Mouse (Mus musculus) ES-Bruce4 (cell line): ENCODE measurements at regions not wholly inside any gene's neighbourhood (a gene's known extent, or its start where the extent isn't known, plus 50 kb on each side); places are given as distances from the start of the nearest gene placed in this dataset.

Source experiments
- H3K27ac ChIP-seq: 2 replicates; pipeline ENCODE4 v1.5.1; 2012; ENCODE audit warnings: low read length, inconsistent platforms; ENCODE audit not compliant: insufficient read depth
- H3K27me3 ChIP-seq: 2 replicates; pipeline ENCODE4 v1.6.1; 2012; ENCODE audit warnings: mild to moderate bottlenecking, low read length, inconsistent platforms; ENCODE audit not compliant: control insufficient read depth, poor library complexity, insufficient read depth, severe bottlenecking
- H3K36me3 ChIP-seq: 2 replicates; pipeline ENCODE4 v1.6.1; 2012; ENCODE audit warnings: inconsistent platforms, mild to moderate bottlenecking, low read length, moderate library complexity; ENCODE audit not compliant: control insufficient read depth, poor library complexity, insufficient read depth, severe bottlenecking
- H3K4me1 ChIP-seq: one replicate; pipeline ENCODE4 v1.8.1; 2011; ENCODE audit warnings: low read length; ENCODE audit not compliant: control insufficient read depth, insufficient read depth
- H3K4me3 ChIP-seq: 2 replicates; pipeline ENCODE4 v1.5.1; 2011; ENCODE audit warnings: low read depth, mild to moderate bottlenecking, low read length
- H3K9ac ChIP-seq: 2 replicates; pipeline ENCODE4 v1.6.1; 2012; ENCODE audit warnings: low read depth, mild to moderate bottlenecking, inconsistent platforms; ENCODE audit not compliant: poor library complexity, severe bottlenecking
- H3K9me3 ChIP-seq: replicated peaks from 2 replicates; pipeline ENCODE4 v1.6.1; 2012; ENCODE audit warnings: mild to moderate bottlenecking, low read length, inconsistent platforms; ENCODE audit not compliant: control insufficient read depth, poor library complexity, insufficient read depth, severe bottlenecking
- CTCF ChIP-seq: IDR thresholded peaks from one replicate; pipeline ENCODE4 v1.8.1; 2011; ENCODE audit warnings: low read depth, low read length
- EP300 ChIP-seq: IDR thresholded peaks from 2 replicates; pipeline ENCODE4 v1.6.1; 2011; ENCODE audit warnings: low read depth, low read length; ENCODE audit not compliant: insufficient read depth
- POLR2A ChIP-seq: IDR thresholded peaks from one replicate; pipeline ENCODE4 v1.8.1; 2011; ENCODE audit warnings: low read length; ENCODE audit not compliant: insufficient read depth

DNA sequence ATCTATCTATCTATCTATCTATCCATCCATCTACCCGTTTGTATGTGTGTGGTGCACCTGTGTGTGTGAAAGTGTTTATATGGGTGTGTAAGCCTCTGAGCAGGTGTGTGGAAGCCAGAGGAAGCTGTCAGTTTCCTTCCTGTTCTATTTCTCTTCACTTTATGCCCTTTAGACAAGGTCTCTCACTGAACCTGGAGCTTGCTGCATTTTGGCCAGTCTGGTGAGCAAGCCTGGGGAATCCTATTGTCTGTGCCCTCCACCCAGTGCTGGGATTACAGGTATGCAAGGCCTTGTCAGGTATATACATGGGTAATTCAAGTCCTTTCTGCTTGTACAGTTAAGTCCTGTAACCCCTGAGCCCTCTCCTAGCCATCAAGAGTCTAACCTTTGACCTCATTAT is 466.6 kb upstream of the 3110018I06Rik start:
- TF ChIP-seq POLR2A, result no peak
- TF ChIP-seq EP300, result no peak
- no peak for TF ChIP-seq CTCF
- Histone ChIP-seq H3K9ac (no peak overlapping the region), H3K27ac (no peak overlapping the region), H3K27me3 (no peaks in the 10 kb centered on the region), H3K4me1 (no peaks in the 10 kb centered on the region), H3K36me3 (no peaks in the 10 kb centered on the region), H3K4me3 (no peak overlapping the region), H3K9me3 (no peaks in the 10 kb centered on the region)

DNA sequence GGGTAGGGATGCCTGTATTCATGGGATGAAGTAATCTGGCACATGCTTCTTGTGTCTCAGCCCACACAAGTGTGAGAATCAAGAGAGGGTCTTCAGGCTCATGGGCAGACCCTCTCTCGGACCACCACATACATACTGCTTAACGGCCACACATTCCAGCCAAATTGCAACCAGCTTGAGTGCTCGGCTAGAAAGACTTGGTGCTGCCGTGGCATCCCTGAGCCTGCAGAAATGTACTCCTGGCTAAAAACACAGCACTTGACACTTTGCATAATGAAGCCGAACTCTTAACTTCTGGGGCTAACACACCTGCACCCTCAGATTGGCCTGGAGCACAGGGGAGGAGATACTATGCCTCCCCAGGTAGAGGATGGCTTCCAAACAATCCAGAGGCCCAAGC is 461.6 kb upstream of the 3110018I06Rik start:
- no peaks in the 10 kb centered on the region for H3K27me3 ChIP-seq
- H3K9ac ChIP-seq, result no peak overlapping the region
- no peak for TF ChIP-seq POLR2A
- no peak for TF ChIP-seq EP300
- TF ChIP-seq CTCF, result no peak
- H3K4me3 ChIP-seq, result no peak overlapping the region
- H3K4me1 ChIP-seq, result peaks cover 6% of the 10 kb centered on the region
- H3K36me3 ChIP-seq, result no peaks in the 10 kb centered on the region
- no peaks in the 10 kb centered on the region for H3K9me3 ChIP-seq
- H3K27ac ChIP-seq, result no peak overlapping the region

DNA sequence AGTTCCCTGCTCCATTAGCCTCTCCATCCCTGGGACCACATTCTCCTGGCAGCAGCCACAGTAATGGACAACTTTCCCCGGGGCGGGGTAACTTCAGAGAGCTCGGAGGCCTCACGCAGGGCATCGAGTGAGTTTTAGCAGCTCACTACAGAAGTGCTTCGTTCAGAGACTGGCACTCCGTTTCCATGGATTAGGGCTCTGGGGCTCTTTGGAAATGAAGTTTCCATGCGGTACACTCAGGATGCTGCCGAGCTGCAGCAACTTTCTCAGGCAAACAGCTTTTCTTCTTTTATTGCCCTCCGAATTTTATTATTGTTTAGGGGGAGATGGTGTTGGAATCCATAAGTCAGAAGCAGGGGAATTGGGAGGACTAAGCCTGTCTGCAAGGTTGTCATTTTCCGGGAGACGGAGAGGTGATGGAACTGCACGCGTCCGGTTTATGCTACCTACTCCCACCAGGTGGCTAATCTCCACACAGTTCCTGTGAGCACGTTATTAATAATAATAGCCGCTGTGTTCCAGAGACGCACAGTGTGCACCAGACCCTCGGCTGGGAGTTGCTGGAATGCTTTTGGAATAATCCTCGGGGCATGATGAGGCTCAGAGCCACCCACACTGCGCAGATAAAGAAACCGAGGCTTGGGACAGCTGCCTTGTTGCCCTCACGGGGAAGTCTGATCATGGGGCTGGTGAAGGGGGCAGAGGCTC is 460.4 kb upstream of the 3110018I06Rik start:
- H3K4me3 ChIP-seq, result no peak overlapping the region
- peaks cover 6% of the 10 kb centered on the region for H3K4me1 ChIP-seq
- TF ChIP-seq EP300, result no peak
- no peak for TF ChIP-seq POLR2A
- TF ChIP-seq CTCF, result no peak
- no peaks in the 10 kb centered on the region for H3K36me3 ChIP-seq
- H3K9me3 ChIP-seq, result no peaks in the 10 kb centered on the region
- no peaks in the 10 kb centered on the region for H3K27me3 ChIP-seq
- no peak overlapping the region for H3K27ac ChIP-seq
- no peak overlapping the region for H3K9ac ChIP-seq

DNA sequence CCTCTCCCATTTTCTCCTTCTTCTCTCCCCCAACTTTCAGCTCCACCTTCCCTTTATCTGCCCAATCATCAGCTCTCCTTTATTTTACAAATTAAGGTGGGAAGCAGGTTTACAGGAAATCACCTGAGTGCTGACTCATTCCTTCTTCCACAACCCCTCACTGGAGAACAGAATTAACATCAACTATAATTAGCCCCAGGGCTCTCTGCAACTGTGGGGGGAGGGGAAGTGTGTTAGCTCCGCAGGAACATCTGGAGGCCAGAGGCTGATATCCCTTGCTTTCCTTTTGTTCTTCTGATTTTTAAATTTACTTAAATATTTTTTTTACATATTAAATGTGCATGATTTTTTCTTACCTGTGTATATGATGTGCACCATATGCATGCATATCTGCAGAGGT is 459.4 kb upstream of the 3110018I06Rik start:
- H3K27ac ChIP-seq, result peak overlapping the region; percentile 43; the same call in 1 of the 2 replicates
- no peak overlapping the region for H3K4me3 ChIP-seq
- H3K4me1 ChIP-seq, result peaks cover 6% of the 10 kb centered on the region
- no peaks in the 10 kb centered on the region for H3K27me3 ChIP-seq
- H3K9ac ChIP-seq, result no peak overlapping the region
- no peaks in the 10 kb centered on the region for H3K36me3 ChIP-seq
- no peaks in the 10 kb centered on the region for H3K9me3 ChIP-seq
- TF ChIP-seq POLR2A (no peak), EP300 (peak; percentile 78), CTCF (no peak)

DNA sequence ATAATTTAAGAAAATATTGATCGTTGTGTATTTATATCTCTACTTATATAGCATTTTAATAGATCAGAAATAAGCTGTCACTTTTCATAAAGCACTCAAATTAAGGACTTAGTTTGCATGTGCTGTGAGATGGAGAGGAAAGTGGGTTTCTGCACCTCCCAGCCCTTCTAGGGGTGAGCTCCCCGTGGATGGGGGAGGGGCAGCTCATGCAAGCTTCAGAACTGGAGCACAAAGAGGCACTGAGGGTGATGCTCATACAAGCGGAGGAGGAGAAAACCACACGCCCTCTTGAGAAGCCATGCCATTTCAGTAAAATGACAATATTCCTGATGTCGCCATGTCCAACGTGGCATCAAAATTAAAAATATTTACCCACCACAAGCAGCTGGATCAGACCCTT is 452.1 kb upstream of the 3110018I06Rik start:
- no peak for TF ChIP-seq EP300
- TF ChIP-seq POLR2A, result no peak
- TF ChIP-seq CTCF, result no peak

DNA sequence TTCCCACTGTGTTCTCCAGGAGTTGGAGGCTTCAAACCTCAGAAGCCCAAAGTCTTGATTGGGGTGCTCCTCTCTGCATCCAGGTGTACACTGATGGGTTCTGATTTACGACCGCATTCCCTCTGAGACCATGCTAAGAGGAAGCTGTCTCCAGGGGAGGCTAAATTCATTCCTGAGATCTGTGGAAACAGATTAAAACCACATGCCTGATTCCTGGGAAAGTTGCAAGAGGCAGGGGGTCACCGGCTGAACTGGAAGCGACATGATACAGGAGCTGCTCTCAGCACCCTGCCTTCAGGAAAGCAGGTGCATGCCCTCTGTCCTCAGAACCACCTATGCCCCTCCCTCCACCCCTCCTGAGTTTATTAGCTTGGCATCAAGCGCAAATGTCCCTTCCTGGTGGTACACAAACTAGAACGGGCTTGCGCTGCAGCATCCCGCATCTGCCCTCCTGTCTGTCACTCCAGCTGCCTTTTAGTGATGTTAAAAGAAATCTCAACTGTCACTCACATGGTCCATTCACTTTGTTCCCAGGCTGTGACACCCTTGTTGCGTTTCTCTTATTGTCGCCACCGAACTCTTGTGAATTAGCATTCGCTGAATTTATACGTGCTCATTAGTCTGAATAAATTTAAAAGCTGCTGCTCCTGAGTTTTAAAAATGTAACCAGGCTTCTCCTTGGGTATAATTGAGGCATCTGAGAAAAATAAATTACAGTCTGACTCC is 446.3 kb upstream of the 3110018I06Rik start:
- no peak overlapping the region for H3K4me3 ChIP-seq
- TF ChIP-seq POLR2A (no peak), CTCF (no peak), EP300 (no peak)
- no peaks in the 10 kb centered on the region for H3K36me3 ChIP-seq
- H3K9ac ChIP-seq, result no peak overlapping the region
- H3K27me3 ChIP-seq, result no peaks in the 10 kb centered on the region
- H3K4me1 ChIP-seq, result no peaks in the 10 kb centered on the region
- H3K27ac ChIP-seq, result no peak overlapping the region
- no peaks in the 10 kb centered on the region for H3K9me3 ChIP-seq

More for the DNA sequence above, 452.1 kb upstream of the 3110018I06Rik start:
- Histone ChIP-seq H3K4me1 (no peaks in the 10 kb centered on the region), H3K27me3 (no peaks in the 10 kb centered on the region), H3K4me3 (no peak overlapping the region), H3K27ac (no peak overlapping the region), H3K9me3 (no peaks in the 10 kb centered on the region), H3K36me3 (no peaks in the 10 kb centered on the region), H3K9ac (no peak overlapping the region)
